Mouse (Mus musculus) heart, postnatal 25 days (tissue): ENCODE results near the gene Capns1. TPM values are rescaled to one million over a fixed set of nuclear protein-coding genes. Genes with fewer than 3 reads are reported as not detected.
"Not testable (repeated sequence)": the region's sequence is repeated elsewhere in the genome, so short reads cannot be mapped to it uniquely, and the experiment has no call there.

ENCODE experiments used
- DNase-seq: peaks from one replicate; pipeline ENCODE4 v3.0.0; 2022; ENCODE audit warnings: low spot score
- intact Hi-C: fragments of 180-260 bp; cut with DNase I; formaldehyde crosslinking; loops from one replicate; pipeline ENCODE4 v1.15.1; 2025
- total RNA-seq, 2 experiments: library from RNA; stranded (reverse); gene quantifications; 2 replicates each; pipeline ENCODE4 v1.2.3; 2021

Capns1 gene
- total RNA-seq, 2 experiments from 2014 or later, result 270 to 283 TPM

GRCm38 (mm10) chr7:30183189-30183588, 15.4 kb downstream of the Capns1 start:
- intact Hi-C loops, result loop anchor here (5.0 kb wide), 1 partner anchor 34 kb away; no protein-coding TSS in a partner anchor
- not testable (repeated sequence) for DNase-seq

DNA sequence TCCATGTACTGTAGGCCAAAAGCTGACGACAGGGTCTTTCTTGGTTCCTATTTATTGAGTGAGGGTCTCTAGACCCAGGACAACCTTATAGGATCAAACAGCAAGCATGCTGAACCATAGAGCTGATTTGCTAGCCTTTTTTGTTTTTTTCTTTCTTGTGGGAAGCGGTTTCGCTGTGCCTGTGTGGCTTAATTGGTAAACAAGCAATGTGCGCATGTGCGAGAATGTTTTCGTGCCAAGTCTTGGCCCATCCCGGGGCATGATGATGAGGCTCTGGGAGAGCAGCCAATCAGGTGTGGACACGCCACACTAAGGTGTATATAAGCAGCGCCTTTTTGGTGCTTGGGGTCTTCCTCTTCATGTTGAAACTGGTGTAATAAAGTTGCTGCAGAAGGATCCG, 16.7 kb downstream of the Capns1 start:
- DNase-seq, result not testable (repeated sequence)
- intact Hi-C loops, result loop anchor here (1.0 to 5.0 kb wide), 2 partner anchors 23 to 35 kb away; no protein-coding TSS in a partner anchor

DNA sequence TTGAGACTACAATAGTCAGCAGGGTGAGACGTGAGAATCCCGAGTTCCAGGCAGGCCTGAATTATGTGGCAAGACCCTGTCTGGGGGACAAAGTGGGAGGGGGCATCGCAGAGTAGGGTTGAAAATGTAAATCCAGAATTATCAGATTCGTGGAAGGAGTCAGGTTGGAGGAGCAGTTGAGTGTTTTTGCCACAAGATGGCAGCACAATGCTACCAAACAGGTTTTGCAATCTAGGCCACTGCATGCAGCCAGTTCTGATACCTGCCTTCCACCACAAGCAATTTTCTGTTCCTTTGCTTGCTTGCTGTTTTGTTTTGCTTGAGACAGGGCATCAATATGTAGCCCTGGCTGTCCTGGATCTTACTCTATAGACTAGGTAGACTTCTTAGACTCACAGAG, 17.3 kb downstream of the Capns1 start:
- DNase-seq, result no peak
- intact Hi-C loops, result loop anchor here (1.0 to 5.0 kb wide), 2 partner anchors 24 to 36 kb away; no protein-coding TSS in a partner anchor

GRCm38 (mm10) chr7:30178256-30178655, 20.4 kb downstream of the Capns1 start:
- DNase-seq, result no peak
- intact Hi-C loops, result no loop called here

GRCm38 (mm10) chr7:30176474-30176873, 22.1 kb downstream of the Capns1 start:
- no peak for DNase-seq
- intact Hi-C loops, result no loop called here

GRCm38 (mm10) chr7:30170283-30170951, 28.2 kb downstream of the Capns1 start:
- no peak for DNase-seq
- intact Hi-C loops, result loop anchor here (5.0 kb wide), 1 partner anchor 148 kb away; no protein-coding TSS in a partner anchor

- intact Hi-C loops, result loop anchor here (5.0 kb wide), 2 partner anchors 42 to 147 kb away; no protein-coding TSS in a partner anchor
Measured at GRCm38 (mm10) chr7:30169583-30170282, 28.9 kb downstream of the Capns1 start, which contains the start of gene Zfp146. Gene Zfp146 (minus strand): TSS chr7:30169750.

DNA sequence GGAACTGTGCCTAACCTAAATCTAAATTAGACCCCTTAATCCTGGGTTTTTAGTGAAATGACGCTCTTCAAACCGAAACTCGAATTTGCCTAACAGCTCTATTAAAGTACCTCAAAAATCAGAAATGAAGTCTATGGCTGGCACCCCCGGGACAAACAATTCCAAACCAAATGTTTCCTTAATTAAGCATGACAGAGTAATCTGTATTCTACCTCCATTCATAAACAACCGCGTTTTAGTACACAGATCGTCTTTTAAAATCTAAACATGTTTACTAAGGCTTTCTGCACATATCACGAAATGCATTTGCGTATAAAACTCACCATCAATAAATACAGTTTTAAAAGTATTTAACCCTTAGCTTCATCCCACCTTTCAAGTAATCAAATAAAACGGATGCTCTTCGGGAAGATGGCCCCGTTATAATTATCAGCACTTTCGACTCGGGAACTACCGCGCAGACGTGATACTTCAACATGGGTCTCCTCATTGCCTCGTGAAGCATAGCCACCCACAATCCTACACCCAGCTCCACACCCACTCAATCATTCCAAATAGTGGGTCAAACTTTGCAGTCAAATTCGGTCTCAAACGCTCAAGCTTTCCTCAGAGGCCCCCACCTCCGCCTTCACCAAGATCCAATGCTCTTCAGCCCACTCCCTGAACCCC, 29.6 kb downstream of the Capns1 start:
- DNase-seq, result no peak

More at GRCm38 (mm10) chr7:30169583-30170282, 28.9 kb downstream of the Capns1 start, which contains the start of gene Zfp146:
- DNase-seq, result peak; percentile 85

DNA sequence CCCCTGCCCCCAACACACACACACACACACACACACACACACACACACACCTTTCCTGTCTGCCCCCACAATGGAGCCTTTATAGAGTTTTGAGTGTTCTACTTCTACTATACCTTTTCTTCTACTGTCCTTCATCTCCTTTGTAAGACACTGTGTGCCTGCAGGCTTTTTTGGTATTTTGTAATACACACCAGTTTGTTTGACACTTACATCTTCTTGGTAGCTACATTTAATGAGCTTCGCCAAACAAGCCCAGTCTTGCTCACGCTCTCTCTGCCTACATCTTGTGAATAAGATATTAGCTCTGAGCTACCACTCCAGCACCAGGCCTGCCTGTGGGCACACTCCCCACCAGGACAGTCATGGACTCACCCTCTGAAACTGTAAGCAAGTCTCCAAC, 33.9 kb downstream of the Capns1 start:
- no peak for DNase-seq
- intact Hi-C loops, result loop anchor here (5.0 kb wide), 1 partner anchor 37 kb away; no protein-coding TSS in a partner anchor

More for the DNA sequence above, 29.6 kb downstream of the Capns1 start:
- intact Hi-C loops, result loop anchor here (5.0 kb wide), 1 partner anchor 42 kb away; no protein-coding TSS in a partner anchor

- no peak for DNase-seq
- intact Hi-C loops, result no loop called here
Measured at GRCm38 (mm10) chr7:30163113-30163512, 35.5 kb downstream of the Capns1 start.

DNA sequence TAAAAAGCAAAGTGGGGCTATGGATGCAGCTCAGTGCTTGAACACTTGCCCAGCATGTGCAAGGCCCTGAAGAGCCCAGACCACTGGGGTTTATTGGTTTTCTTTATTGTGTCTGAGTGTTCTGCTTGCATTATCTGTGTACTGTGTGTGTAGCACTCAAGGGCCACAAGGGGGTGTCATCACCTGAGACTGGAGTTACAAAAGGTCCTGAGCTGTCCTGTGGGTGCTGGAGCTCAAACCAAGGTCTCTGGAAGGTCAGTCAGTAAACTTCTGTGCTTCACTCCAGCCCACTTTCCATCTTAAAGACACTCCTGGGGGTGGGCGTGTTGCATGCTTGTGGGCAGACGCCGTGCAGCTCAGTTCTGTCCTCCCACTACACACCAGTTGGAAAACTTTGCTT, 43.1 kb downstream of the Capns1 start:
- no peak for DNase-seq
- intact Hi-C loops, result no loop called here

DNA sequence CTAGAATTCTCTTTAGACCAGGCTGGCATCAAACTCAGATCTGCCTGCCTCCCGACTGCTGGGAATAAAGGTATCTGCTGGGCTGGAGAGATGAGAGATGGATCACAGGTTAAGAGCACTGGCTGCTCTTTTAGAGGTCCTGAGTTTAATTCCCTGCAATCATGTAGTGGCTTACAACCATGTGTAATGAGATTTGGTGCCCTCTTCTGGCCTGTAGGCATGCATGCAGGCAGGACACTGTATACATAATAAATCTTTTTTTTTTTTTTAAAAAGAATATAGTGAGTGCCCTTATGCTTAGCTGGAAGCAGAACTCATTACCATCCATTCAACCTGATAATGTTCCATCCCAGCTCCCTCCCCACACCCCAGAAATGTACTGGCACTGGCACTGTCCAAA, 44.6 kb downstream of the Capns1 start:
- intact Hi-C loops, result no loop called here
- no peak for DNase-seq

DNA sequence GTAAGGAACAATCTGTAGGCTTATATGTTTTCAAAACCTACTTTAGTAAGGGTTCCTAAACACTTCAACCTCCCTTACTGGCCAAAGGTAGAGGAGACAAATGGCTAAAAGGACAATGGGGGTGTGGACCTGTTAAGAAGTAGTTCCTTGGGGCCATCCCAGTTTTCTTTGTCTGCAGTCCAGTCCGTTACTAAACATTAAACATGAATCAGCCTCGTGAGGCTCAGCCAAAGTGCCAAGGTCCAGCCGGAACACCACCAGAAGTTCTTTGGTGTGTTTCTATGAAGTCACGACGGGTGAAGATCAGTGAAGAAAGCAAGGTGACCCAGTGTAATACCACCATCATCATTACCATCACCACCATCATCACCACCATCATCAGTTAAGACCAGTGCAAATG, 51.6 kb downstream of the Capns1 start:
- DNase-seq, result no peak
- intact Hi-C loops, result no loop called here

DNA sequence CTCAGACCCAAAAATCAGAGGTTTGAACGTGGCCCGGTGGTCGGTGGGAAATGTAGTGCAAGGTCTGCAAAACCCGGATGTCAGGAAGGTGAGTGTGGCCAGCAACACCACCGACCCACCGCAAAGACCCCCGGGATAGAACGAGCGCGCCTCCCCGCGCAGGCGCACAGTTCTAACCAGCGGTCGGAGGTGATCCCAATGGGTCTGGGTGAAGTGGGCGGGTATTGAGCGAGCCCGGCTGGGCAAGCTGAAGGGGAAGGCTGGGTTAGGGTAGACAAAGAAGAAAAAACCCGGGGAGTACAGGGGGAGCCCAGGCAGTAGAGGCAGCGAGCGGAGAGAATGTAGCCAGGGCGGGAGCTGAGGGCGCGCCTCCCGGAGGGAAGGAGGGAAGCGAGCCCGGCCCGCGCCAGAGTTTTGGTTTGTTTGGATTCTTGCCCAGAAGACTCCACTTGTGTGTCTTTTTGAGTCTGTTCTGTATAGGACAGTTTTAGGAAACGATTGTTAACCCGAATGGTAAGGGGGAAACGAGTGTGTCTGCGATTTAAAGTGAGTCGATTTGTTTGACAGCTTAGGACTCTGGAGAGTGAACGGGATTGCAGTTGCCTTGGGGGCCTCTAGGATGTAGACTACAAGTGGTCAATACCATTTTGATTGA, 54.9 kb downstream of the Capns1 start:
- intact Hi-C loops, result no loop called here
- DNase-seq, result peak; percentile 45

GRCm38 (mm10) chr7:30143170-30143554, 55.4 kb downstream of the Capns1 start:
- intact Hi-C loops, result no loop called here
- no peak for DNase-seq

Other genes with a start within 250 kb of the Capns1 start
- gene Zfp74, start 244.7 kb downstream of the Capns1 start, total RNA-seq, result 1 to 10 TPM; 6.6 to 7.8 TPM
- gene Zfp568, start 214.9 kb downstream of the Capns1 start, total RNA-seq, result 10 to 100 TPM; 24.5 to 28.1 TPM
- 1 to 10 TPM; 2.2 to 2.8 TPM for gene Zfp14, start 147.4 kb downstream of the Capns1 start, total RNA-seq
- 1 to 10 TPM; 1.9 to 2.0 TPM for gene Zfp82, start 125.9 kb downstream of the Capns1 start, total RNA-seq
- not detected for gene Gm26920, start 108.4 kb downstream of the Capns1 start, total RNA-seq
- gene Zfp566, start 108.3 kb downstream of the Capns1 start, total RNA-seq, result 1 to 10 TPM; 2.2 TPM
- gene Zfp260, start 104.0 kb downstream of the Capns1 start, total RNA-seq, result 10 to 100 TPM; 30.7 to 37.3 TPM
- gene Zfp382, start 76.9 kb downstream of the Capns1 start, total RNA-seq, result 1 to 10 TPM; 2.7 to 2.9 TPM
- gene Zfp146, start 29.1 kb downstream of the Capns1 start, total RNA-seq, result 10 to 100 TPM; 27.7 to 31.0 TPM
- 1,000 to 10,000 TPM; 2,700 to 2,749 TPM for gene Cox7a1, start 14.7 kb downstream of the Capns1 start, total RNA-seq
- 10 to 100 TPM; 54.6 to 56.6 TPM for gene Polr2i, start 33.1 kb upstream of the Capns1 start, total RNA-seq
- 10 to 100 TPM; 54.1 to 56.7 TPM for gene Tbcb, start 33.5 kb upstream of the Capns1 start, total RNA-seq
- not detected for gene Ovol3, start 36.9 kb upstream of the Capns1 start, total RNA-seq
- gene Thap8, start 81.3 kb upstream of the Capns1 start, total RNA-seq, result not detected
- 1 to 10 TPM; 1.1 to 1.8 TPM for gene Wdr62, start 81.6 kb upstream of the Capns1 start, total RNA-seq
- 1 to 10 TPM; 7.0 to 7.7 TPM for gene Clip3, start 92.9 kb upstream of the Capns1 start, total RNA-seq
- gene Alkbh6, start 109.9 kb upstream of the Capns1 start, total RNA-seq, result 10 to 100 TPM; 23.1 to 24.6 TPM
- gene Syne4, start 116.0 kb upstream of the Capns1 start, total RNA-seq, result 1 to 10 TPM in 1 of 2 experiments, under 1 TPM in 1; 0.65 to 1.3 TPM
- gene E130208F15Rik, start 122.9 kb upstream of the Capns1 start, total RNA-seq, result under 1 TPM; 0.45 to 0.99 TPM
- gene Sdhaf1, start 125.1 kb upstream of the Capns1 start, total RNA-seq, result 10 to 100 TPM; 12.1 to 12.3 TPM
- gene Lrfn3, start 164.0 kb upstream of the Capns1 start, total RNA-seq, result 1 to 10 TPM in 1 of 2 experiments, under 1 TPM in 1; 0.95 to 1.3 TPM
- 10 to 100 TPM; 17.7 to 18.4 TPM for gene Tyrobp, start 214.9 kb upstream of the Capns1 start, total RNA-seq
- not detected for gene Hcst, start 221.0 kb upstream of the Capns1 start, total RNA-seq
- gene Nfkbid, start 222.9 kb upstream of the Capns1 start, total RNA-seq, result under 1 TPM; 0.20 to 0.47 TPM
- 1 to 10 TPM; 3.5 TPM for gene Aplp1, start 246.7 kb upstream of the Capns1 start, total RNA-seq